ENCODE assay signal across 10 mouse cellular contexts in genomic region chr3:93130460-93130859, GRCm38 (mm10). TPM values are rescaled to one million over a fixed set of nuclear protein-coding genes. Genes with fewer than 3 reads are reported as not detected.
DNase-seq lines count a peak whose midpoint lies in the region; ATAC-seq lines count a peak whose summit lies in the region.
"Had no signal": no experiment of that assay in that cellular context is flagged by ENCODE, and none has a peak within 500 bp of the region (broad histone marks: within the 10 kb centered on the region; RNA-seq: fewer than 3 reads in every experiment).

No protein-coding gene starts in this region.

- no peaks in the 10 kb centered on the region for H3K9me3 ChIP-seq in kidney, embryonic 16.5 days (ENCODE audit: low read length)

- ATAC-seq in kidney, embryonic 16.5 days (ENCODE audit: low FRiP score, low TSS enrichment): peak; percentile 52; the same call in 1 of the 2 replicates
- ATAC-seq in monocyte, adult 5-6 weeks (replicated peaks; ENCODE audit: insufficient number of reproducible peaks, low FRiP score, low TSS enrichment, poor library complexity, severe bottlenecking): no peak

- no peaks in the 10 kb centered on the region for H3K27me3 ChIP-seq in kidney, embryonic 16.5 days (ENCODE audit: insufficient read depth, low read length)

- 11% methylated on average over 3 of the region's 3 CpGs for WGBS in kidney, embryonic 16.5 days

- no peaks in the 10 kb centered on the region for H3K4me1 ChIP-seq in kidney, embryonic 16.5 days (ENCODE audit: insufficient read depth, low read length)

- DNase-seq in urinary bladder, postnatal 25 days (ENCODE audit: low spot score): peak; percentile 47
- DNase-seq in urinary bladder, adult 2 months (ENCODE audit: low spot score): no peak
- DNase-seq in cerebellum, adult 9-11 months: peak; percentile 7
- peak; percentile 12 to 84 for DNase-seq in frontal cortex, adult 2 months (ENCODE audit: extremely low spot score in 1 of 2, low spot score in 1 of 2)
- DNase-seq in lung, adult 18-20 months: peak; percentile 30 to 46
- peak; percentile 4 for DNase-seq in ovary, postnatal 10 days (ENCODE audit: low spot score)

- H3K4me2 ChIP-seq in kidney, embryonic 16.5 days (replicated peaks; ENCODE audit: low read depth, low read length): no peak overlapping the region

- H3K9ac ChIP-seq in kidney, embryonic 16.5 days (replicated peaks; ENCODE audit: low read length): no peak overlapping the region

- no peak overlapping the region for H3K27ac ChIP-seq in kidney, embryonic 16.5 days (ENCODE audit: low read length)

- no peaks in the 10 kb centered on the region for H3K36me3 ChIP-seq in kidney, embryonic 16.5 days (ENCODE audit: insufficient read depth, low read length)

- no peak overlapping the region for H3K4me3 ChIP-seq in kidney, embryonic 16.5 days (ENCODE audit: low read length)

RNA-seq across cellular contexts. Expression of gene Crnn, which starts 14.1 kb away (rescaled TPM):
- polyA plus RNA-seq in urinary bladder, adult 2 months (2012; rRNA removed): 0.03 TPM in 1 of 2 replicates, not detected in the other
- not detected in 2 replicates for polyA plus RNA-seq in frontal cortex, adult 2 months (2012; rRNA removed)
- not detected in 2 replicates for polyA plus RNA-seq in kidney, embryonic 16.5 days (2015; fragmentation: Nextera tagmentation; extraction: Ambion mirVana)
- not detected in 3 replicates for total RNA-seq in monocyte, adult 5-6 weeks (2017)
- polyA plus RNA-seq: gonadal fat pad, adult 2 months; stomach, embryonic 14.5 days had no signal
